Mouse (Mus musculus) urinary bladder, postnatal 36 days (tissue): ENCODE measurements around the gene Ddr2.
A peak's percentile ranks its signal among the peaks of the same experiment; 100 is the strongest.
"Not testable (repeated sequence)": the region's sequence is repeated elsewhere in the genome, so short reads cannot be mapped to it uniquely, and the experiment has no call there.

Source experiments
- DNase-seq, 2 experiments: peaks; one replicate each; pipeline ENCODE4 v3.0.0; 2022; ENCODE audit warnings: low spot score in 2 of 2, mixed read lengths in 1 of 2

The Ddr2 gene

DNA sequence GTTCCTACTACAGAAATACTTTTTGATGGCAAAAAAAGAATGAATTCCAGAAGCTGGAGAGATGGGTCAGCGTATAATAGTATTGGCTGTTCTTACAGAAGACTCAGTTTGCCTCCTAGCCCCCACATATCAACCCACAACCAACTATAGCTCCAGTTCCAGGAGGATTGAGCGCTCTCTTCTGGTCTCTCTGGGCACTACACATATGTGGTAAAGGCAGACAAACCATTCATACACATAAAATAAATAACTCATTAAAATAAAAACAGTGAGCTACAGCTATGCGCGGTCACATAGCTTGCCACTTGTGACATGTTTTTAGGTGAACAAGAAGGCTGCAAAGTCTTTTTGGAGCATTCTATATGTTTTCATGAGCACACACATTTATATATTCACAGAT, 71.2 kb downstream of the Ddr2 start:
- DNase-seq, result no peak

DNA sequence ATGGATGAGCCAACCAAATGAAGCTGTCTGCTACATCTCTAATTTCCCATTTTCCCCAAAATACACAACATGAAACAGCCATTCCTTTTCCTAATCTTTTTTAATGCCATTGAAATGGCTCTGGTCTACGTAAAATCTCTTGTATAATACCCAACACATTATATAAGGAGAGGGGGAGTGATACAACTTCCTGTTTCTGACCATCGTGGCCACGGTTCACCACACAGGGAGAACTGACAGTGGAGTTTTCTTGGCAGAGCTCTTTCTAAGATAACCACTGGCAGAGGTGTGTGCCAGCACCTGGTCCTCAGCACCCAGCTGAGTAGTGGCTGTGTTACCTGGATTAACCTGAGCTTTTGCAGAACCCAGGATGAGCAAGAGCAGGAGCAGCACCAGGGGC, 75.0 kb downstream of the Ddr2 start:
- DNase-seq, result no peak

DNA sequence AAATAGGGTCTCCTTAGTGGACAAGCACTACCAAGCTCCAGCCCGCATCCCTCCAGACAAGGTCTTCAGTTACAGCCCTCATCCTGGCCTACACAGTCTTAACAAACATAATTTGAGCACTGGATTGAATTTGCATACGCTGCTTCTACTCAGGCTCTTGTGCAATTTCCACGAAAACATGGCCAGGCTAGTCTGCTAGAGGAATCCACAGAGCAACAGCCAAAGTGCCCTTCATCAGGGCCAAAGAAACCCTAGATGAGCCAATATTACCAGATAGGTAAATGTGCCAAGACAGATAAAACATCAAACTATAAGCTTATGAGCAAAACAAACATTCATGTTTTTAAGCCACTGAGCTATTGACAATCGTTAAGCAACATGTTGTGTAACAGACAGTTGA, 75.6 kb downstream of the Ddr2 start:
- DNase-seq, result no peak

DNA sequence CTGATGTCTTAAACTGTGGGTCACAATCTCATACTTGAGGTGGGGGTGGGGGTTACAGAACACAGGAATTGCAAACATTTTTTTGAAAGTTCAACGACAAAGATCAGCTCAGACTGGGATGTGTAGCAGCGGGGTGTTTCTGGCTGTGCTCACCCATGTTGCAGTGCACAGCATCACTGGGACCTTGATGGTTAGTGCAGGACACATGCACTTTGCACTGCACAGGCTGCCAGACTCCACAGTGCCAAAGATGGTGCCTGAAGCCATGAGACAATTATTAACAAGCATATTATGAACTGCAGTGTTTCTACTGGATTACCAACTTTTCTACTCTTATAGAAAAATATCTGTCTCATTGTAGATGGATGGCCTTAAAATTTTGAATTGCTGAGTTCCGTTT, 78.9 kb downstream of the Ddr2 start:
- DNase-seq, result no peak

DNA sequence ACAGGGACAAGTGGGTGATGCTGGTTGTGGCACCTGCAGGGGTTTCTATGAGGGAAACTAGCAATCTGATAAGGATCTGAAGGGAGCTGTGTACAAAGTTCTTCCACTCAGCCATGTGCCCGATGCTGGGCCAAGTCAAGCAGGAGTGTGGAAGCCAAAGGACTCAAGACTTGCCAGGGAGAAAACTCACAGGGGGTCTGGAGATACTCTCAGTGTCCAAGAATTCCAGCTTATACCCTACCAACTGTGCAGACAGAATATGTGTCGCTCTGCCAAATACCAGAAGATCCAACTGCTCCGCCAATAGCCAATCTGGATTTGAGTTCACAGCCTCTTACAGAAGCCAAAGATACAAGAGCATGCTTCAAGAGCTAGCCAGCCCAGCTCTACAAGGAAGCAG, 95.8 kb downstream of the Ddr2 start:
- DNase-seq, result no peak

- DNase-seq, result peak in 1 of 2 experiments; percentile 30
Observed at GRCm38 (mm10) chr1:170010716-170011505, 99.7 kb downstream of the Ddr2 start.

DNA sequence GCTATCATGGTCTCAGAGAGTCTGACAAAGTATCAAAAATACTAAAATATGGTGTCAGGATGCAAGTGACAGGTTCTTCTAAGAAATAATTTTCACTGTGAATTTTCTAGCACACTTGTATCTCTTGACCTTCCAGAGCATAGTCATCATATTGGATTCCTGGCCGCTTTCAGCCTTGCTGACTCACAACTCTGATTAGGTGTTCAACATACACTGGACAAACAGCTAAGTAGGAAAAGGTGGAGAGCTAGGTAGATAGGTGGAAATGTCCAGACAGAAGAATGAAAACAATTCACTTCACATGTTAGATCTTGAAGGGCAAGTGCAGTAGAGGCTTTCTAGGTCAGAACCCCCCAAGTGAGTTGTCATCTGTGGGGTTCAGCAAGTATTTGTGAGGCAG, 101.3 kb downstream of the Ddr2 start:
- no peak for DNase-seq

- no peak for DNase-seq
Observed at GRCm38 (mm10) chr1:170008432-170009220, 101.9 kb downstream of the Ddr2 start.

- peak in 1 of 2 experiments; percentile 29 for DNase-seq
Observed at GRCm38 (mm10) chr1:170006516-170006915, 104.0 kb downstream of the Ddr2 start.

- DNase-seq, result no peak
Observed at GRCm38 (mm10) chr1:170005297-170005696, 105.3 kb downstream of the Ddr2 start.

- DNase-seq, result not testable (repeated sequence)
Observed at GRCm38 (mm10) chr1:169993901-169994300, 116.7 kb downstream of the Ddr2 start.

GRCm38 (mm10) chr1:169986166-169986565, 124.4 kb downstream of the Ddr2 start:
- DNase-seq, result no peak

GRCm38 (mm10) chr1:169977621-169978020, 132.9 kb downstream of the Ddr2 start:
- no peak for DNase-seq

DNA sequence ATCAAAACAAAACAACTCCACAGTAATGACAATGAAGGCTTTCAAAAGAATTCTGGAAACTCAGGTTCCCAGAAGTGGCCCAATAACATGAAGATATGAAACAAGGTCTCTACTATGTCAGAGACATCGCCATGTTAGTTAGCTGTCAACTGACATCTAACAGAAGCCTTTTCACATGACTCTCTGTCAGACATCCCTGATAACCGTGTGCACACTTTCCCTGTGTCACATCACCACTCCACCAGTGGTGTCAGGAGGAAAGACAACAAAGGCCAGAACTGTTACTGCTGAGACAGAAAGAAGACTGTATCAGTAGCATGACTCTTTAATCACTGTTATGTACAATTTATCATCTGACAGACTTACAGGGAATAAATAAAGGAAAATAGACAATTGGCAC, 138.6 kb downstream of the Ddr2 start:
- no peak for DNase-seq

GRCm38 (mm10) chr1:169970936-169971335, 139.6 kb downstream of the Ddr2 start:
- DNase-seq, result no peak

DNA sequence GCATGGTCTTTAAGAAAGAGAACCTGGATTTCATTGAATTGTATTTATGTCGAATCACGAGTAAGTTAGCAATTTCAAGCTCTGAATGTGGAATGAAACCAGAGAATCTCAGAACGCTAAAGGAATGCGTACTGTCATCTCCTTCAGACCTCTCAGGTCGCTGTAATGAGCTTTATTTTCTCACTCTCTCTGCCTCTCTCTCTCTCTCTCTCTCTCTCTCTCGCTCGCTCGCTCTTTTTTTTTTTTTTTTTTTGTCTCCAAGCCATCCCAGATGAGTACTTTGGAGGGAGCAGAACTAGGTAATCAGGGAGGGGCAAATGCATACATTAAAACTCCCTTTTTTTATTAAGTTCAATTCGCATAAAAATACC, 141.1 kb downstream of the Ddr2 start:
- DNase-seq, result no peak

GRCm38 (mm10) chr1:169968792-169969515, 141.6 kb downstream of the Ddr2 start, which contains the start of gene Hsd17b7:
Hsd17b7 (minus strand) TSS chr1:169969241.
- peak; percentile 97 to 99 for DNase-seq

- DNase-seq, result no peak
Observed at GRCm38 (mm10) chr1:169953106-169953505, 157.5 kb downstream of the Ddr2 start.

- no peak for DNase-seq
Observed at GRCm38 (mm10) chr1:169952636-169953035, 157.9 kb downstream of the Ddr2 start.

GRCm38 (mm10) chr1:169951561-169951960, 159.0 kb downstream of the Ddr2 start:
- no peak for DNase-seq

GRCm38 (mm10) chr1:169950651-169951050, 159.9 kb downstream of the Ddr2 start:
- no peak for DNase-seq

DNA sequence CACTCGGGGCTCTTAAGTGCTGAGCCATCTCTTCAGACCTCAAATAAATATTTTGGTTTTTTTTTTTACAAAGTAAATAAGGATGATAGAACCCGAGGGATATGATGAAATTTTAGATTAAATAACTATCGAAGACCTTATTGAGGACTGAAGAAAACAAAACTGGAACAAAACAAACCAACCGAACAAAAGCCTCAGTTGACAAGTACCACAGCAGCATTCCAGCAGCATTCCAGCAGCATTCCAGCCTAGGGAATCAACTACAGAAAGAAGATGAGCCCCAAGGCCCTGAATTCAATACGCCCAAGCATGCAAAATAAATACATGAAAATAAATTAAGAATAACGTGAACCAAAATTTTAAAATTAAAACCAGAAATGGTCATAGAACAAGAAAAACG, 160.6 kb downstream of the Ddr2 start:
- no peak for DNase-seq
